Comparison of ENCODE assay signal across 18 mouse cellular contexts in genomic region chr19:26949153-26949552, GRCm38 (mm10).
"Had no signal": no experiment of that assay in that cellular context is flagged by ENCODE, and none has a peak within 500 bp of the region (broad histone marks: within the 10 kb centered on the region; RNA-seq: fewer than 3 reads in every experiment).

No protein-coding gene starts in this region.

- DNase-seq: kidney, adult 9 months; kidney, postnatal 14 days; kidney, postnatal 4 days; layer of hippocampus, adult 9-11 months; liver; lung, adult 18-20 months; lung, postnatal 10 days; lung, postnatal 36 days; midbrain, embryonic 14.5 days; right cerebral cortex, postnatal 25 days; spleen, adult 18-20 months; thymus, postnatal 25 days had no signal

- ATAC-seq: liver, embryonic 12.5 days had no signal

- H3K4me3 ChIP-seq: limb, embryonic 10.5 days; limb, embryonic 13.5 days; liver, embryonic 12.5 days; liver, embryonic 15.5 days; lung, embryonic 15.5 days; stomach, embryonic 15.5 days had no signal

- H3K27ac ChIP-seq: limb, embryonic 10.5 days; limb, embryonic 13.5 days; liver, embryonic 12.5 days; liver, embryonic 15.5 days; lung, embryonic 15.5 days; stomach, embryonic 15.5 days had no signal
